Mouse (Mus musculus) ES-E14 (cell line): ENCODE data around the gene Tmem130.

Experiments used
- CHD2 ChIP-seq: IDR thresholded peaks from 2 replicates; pipeline ENCODE4 v1.6.1; 2014; ENCODE audit warnings: mild to moderate bottlenecking, low read depth, low read length, inconsistent platforms
- HCFC1 ChIP-seq: IDR thresholded peaks from 2 replicates; pipeline ENCODE4 v1.6.1; 2012; ENCODE audit warnings: low read length, inconsistent platforms, borderline replicate concordance; ENCODE audit not compliant: insufficient read depth
- MAFK ChIP-seq: IDR thresholded peaks from 2 replicates; pipeline ENCODE4 v1.6.1; 2014; ENCODE audit warnings: mild to moderate bottlenecking, low read depth, low read length, inconsistent platforms; ENCODE audit not compliant: insufficient read depth
- ZNF384 ChIP-seq: IDR thresholded peaks from 2 replicates; pipeline ENCODE4 v1.6.1; 2012; ENCODE audit warnings: low read depth, low read length, inconsistent platforms

GRCm38 (mm10) chr5:144773231-144773630, 11.6 kb upstream of the Tmem130 start:
- TF ChIP-seq MAFK (no peak), ZNF384 (no peak), HCFC1 (no peak), CHD2 (no peak)
